Mouse (Mus musculus) thymus, postnatal 10 days (tissue): ENCODE measurements around the gene Il10rb.

ENCODE experiments used
- DNase-seq, 2 experiments: peaks; one replicate each; pipeline ENCODE4 v3.0.0; 2021; ENCODE audit warnings: low spot score in 2 of 2

The Il10rb gene

GRCm38 (mm10) chr16:91382261-91382790, 23.6 kb upstream of the Il10rb start:
- no peak for DNase-seq

GRCm38 (mm10) chr16:91384221-91384620, 21.7 kb upstream of the Il10rb start:
- DNase-seq, result no peak

DNA sequence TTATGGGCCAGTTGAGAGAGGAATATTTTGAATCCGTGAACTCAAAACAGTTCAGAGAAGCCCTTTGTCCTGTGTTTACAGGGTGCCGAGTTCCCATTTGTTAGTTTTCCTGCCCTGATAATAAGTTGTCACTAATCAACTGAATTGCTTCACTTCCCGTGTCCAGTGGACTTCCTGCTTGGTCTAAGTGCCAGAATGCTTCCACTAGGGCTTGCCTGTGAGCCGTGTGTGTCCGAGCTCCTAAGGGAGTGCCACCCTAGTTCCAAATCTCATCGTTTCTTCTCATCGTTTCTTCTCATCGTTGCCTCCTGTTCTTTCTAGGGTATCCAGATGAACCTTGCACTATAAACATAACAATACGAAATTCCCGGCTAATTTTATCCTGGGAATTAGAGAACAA, 20.3 kb upstream of the Il10rb start:
- no peak for DNase-seq

DNA sequence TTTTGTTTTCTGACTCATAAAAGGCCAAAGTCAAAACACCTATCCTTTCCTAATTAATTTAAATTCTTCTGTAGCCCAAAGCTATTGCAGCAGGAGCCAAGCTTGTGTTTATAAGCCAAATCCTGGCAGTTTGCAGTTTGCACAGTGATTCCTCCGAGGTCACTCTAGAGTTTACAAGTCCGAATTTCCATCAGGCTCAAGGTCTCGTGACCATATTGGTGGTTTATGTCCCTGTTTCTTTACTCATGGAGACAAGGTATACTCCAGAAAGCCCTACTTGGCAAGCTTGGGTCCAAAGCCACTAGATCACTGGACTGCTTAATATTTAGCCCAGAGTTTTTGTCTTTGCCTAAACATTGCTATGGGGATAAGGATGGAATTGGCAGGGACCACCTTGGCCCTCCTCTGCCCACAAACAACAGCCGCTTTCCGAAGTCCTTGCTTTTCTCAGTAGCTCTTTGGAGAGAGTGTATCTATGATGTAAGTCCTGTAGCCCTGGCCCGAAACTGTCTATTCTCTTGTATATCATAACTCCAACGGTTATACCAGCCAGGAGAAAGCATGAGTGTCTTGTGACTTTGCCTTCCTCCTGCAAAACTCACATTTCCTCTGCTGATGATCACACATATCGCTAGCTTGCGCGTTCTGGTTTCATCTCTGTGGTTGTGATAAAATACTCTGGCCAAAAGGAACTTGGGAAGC, 19.4 kb upstream of the Il10rb start:
- DNase-seq, result no peak

- DNase-seq, result no peak
Observed at GRCm38 (mm10) chr16:91387121-91387486, 18.9 kb upstream of the Il10rb start.

DNA sequence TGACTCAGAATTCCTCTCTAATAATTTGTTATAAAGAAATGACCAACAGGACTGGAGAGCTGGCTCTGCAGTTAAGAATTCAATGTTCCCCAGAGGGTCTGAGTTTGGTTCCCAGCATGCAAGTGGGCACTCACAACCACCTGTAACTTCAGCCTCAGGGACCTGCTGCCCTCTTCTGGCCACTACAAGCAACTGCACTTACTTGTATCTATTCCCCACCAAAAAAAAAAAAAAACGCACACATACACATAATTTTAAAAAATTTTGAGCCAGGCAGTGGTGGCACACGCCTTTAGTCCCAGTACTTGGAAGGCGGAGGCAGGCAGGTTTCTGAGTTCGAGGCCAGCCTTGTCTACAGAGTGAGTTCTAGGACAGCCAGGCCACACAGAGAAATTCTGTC, 15.9 kb upstream of the Il10rb start:
- DNase-seq, result no peak

- no peak for DNase-seq
Observed at GRCm38 (mm10) chr16:91391421-91391820, 14.5 kb upstream of the Il10rb start, which contains the start of gene Gm21970. Gene Gm21970, plus strand, starts transcription at chr16:91391721.

- no peak for DNase-seq
Observed at GRCm38 (mm10) chr16:91394826-91395410, 11.0 kb upstream of the Il10rb start.

GRCm38 (mm10) chr16:91395633-91396392, 10.2 kb upstream of the Il10rb start:
- DNase-seq, result no peak

GRCm38 (mm10) chr16:91396844-91397537, 9.0 kb upstream of the Il10rb start:
- DNase-seq, result no peak

GRCm38 (mm10) chr16:91398030-91398429, 7.9 kb upstream of the Il10rb start:
- DNase-seq, result no peak

GRCm38 (mm10) chr16:91398944-91399343, 7.0 kb upstream of the Il10rb start:
- no peak for DNase-seq

GRCm38 (mm10) chr16:91401569-91402165, 4.3 kb upstream of the Il10rb start:
- no peak for DNase-seq

DNA sequence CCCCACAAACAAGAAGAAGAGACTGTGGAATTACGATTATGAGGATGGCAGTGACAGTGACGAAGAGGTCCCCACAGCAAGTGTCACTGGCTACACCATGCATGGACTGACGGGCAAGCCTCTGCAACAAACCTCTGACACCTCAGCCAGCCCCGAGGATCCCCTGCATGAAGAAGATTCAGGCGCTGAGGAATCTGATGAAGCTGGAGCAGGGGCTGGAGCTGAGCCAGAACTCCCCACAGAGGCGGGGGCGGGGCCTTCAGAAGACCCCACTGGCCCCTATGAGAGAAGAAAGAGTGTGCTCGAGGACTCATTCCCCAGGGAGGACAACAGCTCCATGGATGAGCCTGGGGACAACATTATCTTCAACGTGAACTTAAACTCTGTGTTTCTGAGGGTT, 2.2 kb upstream of the Il10rb start:
- DNase-seq, result no peak

DNA sequence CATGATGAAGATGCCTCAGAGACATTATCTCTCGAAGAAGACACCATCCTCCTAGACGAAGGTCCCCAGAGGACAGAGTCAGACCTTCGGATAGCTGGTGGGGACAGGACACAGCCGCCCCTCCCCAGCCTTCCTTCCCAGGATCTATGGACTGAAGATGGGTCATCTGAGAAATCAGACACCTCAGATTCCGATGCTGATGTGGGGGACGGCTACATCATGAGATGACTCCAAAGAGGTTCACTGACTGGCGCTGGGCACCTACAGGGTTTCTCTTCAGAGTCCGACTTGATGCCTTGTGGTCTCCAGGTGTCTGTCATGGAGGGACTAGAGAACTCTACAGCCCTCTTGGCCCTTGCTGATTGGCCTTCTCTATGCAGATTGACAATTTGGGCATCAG, 1.8 kb upstream of the Il10rb start:
- DNase-seq, result no peak

DNA sequence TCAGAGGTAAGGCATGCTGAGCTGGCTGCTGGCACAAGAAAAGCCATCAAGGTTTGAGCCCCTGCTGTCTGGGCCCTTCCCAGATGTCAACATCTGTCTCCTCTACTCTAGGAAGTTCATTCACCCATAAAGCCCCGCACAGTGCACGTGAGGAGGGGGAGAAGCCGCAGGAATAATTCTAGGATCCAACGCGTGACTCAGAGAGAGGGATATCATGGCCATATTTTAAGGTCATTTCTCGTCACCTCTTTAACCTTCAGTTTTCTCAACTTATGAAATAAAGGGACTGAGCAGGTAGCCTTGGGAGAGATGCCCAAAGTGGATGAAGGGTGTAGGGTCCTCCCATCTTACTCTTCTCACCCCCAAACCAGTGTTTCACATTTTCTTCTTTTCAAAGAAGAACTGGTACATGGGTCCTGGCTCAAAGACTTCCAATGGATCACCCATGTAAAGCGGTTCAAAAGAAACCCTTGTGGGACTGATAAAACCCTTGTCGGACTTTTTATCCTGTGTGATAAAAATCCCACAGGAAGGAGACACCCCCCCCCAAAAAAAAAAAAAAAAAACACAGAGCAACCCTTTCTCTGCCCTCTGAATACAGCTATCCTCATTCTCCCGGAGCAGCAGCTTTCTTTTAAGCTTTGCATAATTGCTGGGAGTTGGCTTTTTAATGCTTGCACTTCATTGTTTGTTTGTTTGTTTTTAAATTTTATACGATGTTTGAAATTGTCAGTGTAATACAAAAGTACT, 961 bp upstream of the Il10rb start:
- no peak for DNase-seq

- peak in 1 of 2 experiments; percentile 9 for DNase-seq
Observed at GRCm38 (mm10) chr16:91406585-91407220, 739 bp downstream of the Il10rb start.

- DNase-seq, result no peak
Observed at GRCm38 (mm10) chr16:91413102-91413844, 7.3 kb downstream of the Il10rb start.

DNA sequence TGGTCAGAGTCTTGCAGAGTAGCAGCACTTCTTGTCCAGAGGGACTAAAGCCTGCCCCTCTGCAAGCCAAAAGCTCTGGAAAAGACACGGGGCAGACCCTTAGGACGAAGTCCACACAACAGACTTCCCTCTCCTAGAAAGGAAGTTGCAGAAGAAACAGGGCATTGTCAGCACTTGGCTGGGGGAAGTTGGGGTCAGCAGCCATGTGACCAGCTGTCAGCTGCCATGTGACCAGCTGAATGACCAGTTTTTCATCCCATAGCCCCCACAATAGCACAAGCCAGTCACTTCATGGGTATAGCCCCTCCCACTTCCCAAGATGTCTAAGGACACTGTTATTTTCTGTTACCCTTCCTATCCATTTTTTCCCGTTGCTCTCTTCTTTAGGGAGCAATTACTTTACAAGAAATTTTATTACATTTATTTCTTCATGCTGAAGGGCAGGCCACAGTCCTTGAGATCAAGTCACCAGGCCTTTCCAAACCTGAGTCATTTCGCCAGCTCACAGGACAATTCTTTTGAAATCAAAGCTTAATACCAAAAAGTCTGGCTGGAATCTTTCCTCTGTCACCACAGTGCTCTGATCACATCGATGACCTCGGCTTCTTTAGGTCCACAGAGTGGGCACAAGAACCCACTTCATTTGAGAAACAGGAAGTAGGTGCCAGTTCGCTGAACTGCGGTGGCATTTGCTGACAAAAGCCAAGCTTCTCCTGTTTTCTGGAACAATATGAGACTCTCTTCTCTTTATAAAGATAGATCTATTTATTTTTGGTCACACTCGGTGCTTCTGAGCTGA, 9.6 kb downstream of the Il10rb start:
- DNase-seq, result no peak
